Mouse (Mus musculus) adrenal gland, adult 8-10 months (tissue): Measurements from ENCODE around the gene Pdcd4. TPM values are rescaled to one million over a fixed set of nuclear protein-coding genes. Genes with fewer than 3 reads are reported as not detected.
"Not testable (repeated sequence)": the region's sequence is repeated elsewhere in the genome, so short reads cannot be mapped to it uniquely, and the experiment has no call there.

ENCODE experiments used
- DNase-seq: peaks from one replicate; pipeline ENCODE4 v3.0.0; 2022
- total RNA-seq, 4 experiments: library from RNA; stranded (reverse); gene quantifications; 2 replicates each; pipeline ENCODE4 v1.2.4; 2022

The Pdcd4 gene
- total RNA-seq, 4 experiments from 2014 or later: 97.1 to 122 (median 103) TPM

DNA sequence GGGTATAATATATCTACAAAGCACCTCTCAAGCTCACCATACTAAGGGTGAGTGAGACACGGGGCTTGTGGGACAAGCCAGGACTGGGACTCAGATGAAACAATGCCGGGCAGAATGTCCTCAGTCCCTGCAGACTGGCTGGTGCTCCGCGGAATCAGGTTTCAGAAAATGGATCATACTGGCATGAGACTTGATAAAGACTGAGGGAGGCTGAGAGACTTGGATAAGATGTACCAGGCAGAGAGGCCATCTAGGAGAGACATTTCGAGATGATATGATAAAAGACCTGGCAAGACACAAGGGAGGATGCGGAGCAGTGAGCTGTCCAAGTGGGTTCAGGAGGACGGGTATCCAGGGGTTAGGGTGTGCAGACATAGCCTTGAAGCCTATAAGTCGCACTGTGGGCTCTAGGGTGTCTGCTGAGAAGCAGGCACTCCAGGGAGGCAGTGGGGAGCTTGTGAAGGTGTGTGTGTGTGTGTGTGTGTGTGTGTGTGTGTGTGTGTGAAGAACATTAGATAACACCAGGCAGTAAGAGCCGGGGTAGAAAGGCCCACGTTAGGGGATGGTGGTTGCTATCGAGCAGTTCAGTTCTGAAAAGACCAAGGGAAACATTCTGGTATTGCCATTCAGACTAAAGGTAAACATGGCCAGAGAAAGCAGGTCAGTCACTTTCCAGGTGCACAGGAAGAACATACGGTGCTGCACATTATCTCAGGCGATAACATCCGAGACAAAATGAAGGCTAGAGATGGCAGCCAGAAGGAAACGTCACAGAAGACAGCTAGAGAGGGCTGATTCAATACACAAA, 10.1 kb downstream of the Pdcd4 start:
- no peak for DNase-seq

DNA sequence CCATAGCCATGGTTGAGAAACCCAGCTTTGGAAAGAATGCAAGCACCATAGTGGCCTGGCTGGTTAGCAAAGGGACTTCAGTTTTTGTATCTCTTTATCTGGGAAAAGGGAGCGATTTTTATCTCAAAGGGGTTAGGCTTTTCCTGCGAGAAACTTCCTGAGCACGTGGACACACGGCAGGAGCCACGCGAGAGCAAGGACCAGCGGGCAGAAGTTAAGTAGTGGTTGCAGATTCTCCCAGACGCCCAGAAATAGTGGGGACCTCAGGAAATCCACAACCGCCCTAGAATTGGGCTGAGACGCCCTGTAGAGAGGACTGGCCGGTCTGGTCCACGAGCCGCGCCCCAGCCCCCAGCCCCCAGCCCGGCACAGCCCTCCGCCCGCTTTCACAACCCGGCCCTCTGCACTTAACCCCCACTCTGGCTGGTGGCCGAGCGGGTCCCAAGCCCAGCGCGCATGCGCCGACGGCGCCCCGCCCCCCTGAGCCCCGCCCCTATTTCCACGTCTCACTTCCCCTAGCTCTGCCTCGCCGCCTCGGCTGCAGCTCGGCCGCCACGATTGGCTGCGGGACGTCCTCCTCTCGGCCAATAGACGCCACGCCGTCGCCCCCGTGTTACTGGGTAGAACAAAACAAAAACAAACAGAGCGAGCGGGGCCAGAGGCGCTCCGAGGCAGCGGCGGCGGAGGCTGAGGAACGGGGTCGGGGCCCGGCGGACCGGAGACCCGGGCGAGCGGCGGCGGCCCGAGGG, 10.9 kb downstream of the Pdcd4 start:
- peak; percentile 95 for DNase-seq

DNA sequence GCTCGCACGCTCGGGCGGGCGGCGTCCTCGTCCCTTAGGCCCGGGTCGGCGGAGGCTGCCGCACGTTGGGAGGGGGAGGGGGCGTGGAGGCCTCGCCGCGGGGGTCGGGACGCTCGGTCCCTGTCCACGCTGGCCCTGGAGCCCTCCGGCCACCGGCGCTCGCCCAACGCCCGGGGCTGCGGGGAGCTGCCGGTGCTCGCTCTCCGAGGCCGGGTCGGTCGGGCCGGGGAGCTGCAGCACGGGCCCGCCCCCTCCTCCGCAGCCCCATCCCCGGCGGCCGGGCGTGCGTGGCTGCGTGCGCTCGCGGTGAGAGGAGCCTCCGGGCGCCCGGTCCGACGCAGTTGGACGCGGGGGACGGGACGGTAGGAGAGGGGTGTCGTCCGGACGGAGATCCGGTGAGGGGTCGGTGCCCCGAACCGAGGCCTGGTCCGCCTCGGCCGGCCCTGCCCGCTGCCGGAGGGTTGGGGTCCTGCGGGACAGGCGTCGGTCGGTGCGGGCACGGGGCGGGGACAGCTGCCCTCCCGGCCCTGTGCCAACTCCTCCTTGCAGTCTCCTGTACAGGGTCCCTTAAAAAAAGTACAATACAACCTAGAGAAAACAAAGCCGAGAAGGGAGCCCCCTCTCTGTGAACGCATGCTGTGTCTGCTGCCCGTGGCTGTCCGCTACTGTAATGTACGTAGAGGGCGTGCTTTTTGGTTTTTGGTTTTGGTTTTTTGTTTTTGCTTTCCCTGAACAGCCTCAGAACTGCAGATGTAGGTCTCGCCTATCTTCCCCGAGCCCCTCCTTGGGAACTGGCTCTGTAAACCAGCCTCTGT, 11.7 kb downstream of the Pdcd4 start:
- DNase-seq: peak; percentile 36

DNA sequence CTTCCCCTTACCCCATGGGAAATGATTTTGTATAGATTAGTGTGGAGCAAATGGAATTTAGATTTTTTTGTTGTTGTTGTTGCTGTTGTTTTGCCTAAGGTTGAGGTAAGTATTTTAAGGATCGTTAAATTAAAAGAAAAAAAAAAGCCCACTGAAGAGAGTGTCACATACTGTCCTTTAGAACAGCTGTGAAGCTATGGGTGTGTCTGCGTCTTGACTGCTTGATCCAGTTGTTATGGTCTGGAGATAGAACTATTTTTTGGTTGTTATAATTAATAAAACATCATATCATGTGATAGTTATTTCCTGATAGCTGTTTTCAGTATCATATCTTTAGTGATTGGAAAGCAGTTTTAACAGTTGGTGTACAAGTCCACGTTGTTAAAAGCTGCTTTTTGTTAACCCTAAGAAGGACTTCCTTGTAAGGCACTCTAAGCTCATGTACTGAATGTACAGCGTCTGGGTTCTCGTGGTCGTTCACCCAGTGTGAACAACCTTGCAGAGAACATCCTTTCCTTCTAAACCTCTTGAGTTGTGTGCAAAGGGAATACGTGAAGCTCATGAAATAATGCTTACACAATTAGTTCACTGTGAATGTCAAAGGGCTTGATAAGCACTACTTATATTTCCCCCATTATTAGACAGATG, 12.9 kb downstream of the Pdcd4 start:
- no peak for DNase-seq

DNA sequence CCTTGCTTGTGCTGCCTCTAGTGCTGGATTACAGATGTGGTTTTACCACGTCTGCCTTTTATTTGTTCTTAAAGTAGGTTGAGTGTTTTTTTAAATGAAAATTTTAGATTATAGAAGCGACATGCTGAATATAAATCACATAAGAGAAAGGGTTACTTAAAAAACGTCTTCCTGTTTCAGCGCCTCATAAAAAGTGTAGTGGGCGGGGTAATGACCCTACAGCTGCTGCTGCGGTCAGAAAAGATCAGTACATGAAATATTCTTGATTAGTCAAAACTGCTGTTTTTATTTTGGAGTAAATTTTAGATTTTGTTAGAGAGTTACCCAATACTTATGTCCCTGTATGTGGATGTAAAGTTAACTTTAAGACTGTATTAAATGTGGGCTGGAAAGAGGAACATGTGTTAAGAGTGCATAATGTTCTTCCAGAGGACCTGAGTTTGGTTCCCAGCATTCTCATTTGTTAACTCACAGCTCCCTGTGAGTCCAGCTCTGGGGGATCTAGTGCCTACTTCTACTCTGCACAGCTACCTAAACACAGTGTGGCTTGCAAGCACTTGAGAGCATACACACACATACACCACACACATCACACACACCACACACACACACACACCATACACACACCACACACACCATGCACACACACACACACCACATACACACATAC, 14.1 kb downstream of the Pdcd4 start:
- no peak for DNase-seq

DNA sequence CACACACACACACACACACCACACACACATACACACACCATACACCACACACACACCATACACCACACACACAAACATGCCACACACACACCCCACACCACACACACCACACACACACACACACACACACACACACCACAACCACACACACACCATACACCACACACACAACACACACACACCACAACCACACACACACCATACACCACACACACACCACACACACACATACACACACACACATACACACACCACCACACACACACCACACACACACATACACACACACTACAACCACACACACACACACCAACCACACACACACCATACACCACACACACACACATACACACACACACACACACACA, 14.7 kb downstream of the Pdcd4 start:
- not testable (repeated sequence) for DNase-seq

DNA sequence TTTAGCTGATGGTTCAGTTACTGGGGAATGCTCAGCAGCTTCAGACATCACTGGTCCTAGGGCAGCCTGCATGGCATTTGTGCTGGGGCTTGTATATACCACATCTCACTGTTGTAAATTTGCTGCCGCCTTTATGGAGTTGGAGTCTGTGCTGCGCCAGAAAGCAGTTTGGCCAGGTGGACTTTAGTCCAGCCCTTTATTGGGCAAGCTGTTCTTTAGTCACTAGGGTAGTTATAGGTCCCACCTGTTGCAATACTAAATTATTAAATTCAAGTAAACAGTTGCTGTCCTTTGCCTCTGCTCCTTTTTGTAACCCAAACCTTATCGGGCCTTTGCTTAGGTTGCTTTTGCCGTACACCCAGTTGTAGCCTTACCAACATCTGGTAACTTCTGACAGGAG, 22.9 kb downstream of the Pdcd4 start:
- DNase-seq: no peak

DNA sequence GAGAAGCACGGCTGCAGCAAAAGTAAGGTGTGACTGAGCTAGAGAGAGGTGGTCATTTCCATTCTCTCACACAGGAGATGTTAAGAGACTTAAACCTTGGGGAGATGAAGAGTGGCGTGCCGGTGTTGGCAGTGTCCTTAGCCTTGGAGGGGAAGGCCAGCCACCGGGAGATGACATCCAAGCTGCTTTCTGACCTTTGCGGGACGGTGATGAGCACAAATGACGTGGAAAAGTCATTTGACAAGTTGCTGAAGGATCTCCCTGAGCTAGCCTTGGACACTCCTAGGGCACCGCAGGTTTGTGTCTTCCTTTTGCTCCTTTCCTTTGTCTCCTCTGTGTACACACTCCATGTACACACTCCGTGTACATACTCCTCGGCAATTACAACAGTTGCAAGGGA, 27.5 kb downstream of the Pdcd4 start:
- DNase-seq: peak; percentile 29

DNA sequence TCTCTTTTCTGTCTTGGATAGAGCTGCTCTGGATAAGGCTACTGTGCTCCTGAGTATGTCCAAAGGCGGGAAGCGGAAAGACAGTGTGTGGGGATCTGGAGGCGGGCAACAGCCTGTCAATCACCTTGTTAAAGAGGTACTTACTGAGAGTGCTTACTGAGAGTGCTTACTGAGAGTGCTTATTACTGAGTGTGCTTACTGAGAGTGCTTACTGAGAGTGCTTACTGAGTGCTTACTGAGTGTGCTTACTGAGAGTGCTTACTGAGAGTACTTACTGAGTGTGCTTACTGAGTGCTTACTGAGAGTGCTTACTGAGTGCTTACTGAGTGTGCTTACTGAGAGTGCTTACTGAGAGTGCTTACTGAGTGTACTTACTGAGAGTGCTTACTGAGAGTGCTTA, 30.0 kb downstream of the Pdcd4 start:
- not testable (repeated sequence) for DNase-seq

DNA sequence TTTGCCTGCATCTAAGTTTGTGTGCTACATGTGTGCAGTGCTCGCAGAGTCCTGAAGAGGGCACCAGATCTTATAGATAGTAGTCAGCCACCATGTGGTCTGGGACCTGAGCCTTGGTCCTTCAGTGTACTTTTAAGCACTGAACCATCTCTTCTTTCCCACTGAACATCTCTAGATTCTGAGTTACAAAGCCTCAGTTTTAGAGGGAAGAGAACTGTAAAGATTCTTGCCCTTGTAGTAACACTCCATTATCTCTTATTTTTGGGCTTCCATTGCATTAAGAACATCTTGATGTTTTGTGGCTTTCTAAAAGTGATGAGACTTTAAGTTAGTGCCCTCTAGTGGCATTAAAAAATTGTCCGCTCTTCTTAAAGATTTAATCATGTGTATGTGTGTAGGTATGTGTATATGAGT, 33.3 kb downstream of the Pdcd4 start:
- no peak for DNase-seq

DNA sequence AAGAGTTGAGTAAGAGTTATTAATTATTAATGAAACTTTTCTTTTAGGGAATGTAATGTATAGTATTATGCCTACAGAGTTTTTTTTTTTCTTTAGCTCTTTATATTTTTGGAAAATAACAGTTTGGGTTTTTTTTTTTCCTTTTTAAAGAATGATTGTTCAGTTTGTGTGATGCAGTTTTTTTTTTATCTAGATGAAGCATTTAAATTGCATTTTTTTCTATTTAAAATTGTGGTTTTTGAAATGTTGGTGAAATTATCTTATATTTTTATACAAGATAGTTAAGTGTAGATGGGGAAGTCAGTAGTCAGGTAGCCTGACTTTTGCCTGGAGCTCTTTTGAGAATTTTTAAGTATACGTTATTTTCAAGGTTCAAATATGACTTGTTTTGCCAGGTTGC, 34.7 kb downstream of the Pdcd4 start:
- DNase-seq: no peak

DNA sequence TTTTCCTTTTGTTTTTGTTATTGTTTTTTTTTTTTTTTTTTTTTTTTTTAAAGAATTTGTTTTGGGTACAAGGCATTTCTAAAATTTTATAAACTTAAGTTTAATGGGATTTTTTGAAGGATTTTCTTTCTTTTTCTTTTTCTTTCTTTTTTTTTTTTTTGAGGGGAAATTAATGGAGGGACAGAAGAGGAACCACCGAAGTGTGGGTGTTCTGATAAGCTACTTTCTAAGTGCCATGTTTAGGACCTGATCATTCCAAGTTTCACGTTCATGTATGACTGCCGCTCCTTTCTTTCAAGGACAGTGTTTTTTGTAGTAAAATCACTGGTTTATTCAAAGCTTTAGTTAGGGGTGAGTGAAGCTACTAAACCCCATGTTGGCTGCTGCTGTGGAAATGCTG, 37.2 kb downstream of the Pdcd4 start:
- no peak for DNase-seq

DNA sequence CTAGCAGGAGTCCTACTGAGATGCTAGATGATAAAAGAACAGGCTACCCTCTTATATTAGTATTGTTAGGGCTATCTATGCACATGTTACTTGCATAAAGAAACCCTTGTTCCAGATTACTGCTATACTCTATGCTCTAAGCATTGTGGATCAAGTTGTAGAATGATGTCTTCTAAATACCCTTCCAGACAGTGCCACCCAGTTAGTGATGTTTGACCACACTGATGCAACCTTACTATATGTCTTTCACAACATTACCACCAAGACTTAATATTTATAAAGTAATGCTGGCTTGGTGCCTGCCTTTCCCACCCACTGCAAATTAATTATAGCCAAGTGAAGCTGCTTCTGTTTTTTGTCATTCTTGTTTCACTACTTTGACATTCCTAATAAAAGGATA, 41.0 kb downstream of the Pdcd4 start:
- DNase-seq: no peak

DNA sequence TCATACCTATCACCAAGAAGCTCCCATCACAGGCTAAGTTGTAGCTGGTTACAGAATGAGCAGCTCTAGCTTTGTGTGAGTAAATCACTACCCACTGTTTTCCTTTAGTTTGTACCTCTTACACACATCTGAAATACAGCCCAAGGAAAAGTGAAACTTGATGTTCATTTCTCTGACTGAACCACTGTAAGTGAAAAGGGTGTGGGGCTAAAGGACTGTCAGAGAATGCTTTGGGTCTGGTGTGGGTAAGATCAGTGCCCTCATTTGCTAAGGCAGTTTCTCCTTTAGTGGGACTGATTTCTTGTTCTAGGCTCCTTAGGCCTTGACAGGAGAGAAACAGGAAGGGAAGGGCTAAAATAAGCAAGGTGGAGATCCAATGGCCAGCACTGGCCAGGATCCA, 42.0 kb downstream of the Pdcd4 start:
- DNase-seq: no peak

DNA sequence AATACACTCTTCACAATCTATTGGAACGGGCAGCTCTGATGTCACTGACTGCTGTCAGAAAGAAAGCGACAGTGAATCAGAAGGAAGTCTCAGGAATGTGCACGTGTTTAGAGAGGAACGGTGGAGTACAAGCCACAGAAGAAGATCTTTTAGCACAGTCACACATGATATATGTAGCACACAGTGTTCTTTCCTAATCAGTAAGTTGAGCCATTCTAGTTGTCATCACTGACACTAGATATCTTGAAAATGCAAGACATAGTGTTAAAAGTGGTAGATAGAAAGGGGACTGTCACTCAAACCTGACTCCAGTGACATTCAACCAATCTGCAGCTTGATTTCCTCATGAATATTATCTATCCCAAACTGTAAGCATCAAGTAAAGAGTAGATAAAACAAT, 47.4 kb downstream of the Pdcd4 start:
- DNase-seq: no peak

DNA sequence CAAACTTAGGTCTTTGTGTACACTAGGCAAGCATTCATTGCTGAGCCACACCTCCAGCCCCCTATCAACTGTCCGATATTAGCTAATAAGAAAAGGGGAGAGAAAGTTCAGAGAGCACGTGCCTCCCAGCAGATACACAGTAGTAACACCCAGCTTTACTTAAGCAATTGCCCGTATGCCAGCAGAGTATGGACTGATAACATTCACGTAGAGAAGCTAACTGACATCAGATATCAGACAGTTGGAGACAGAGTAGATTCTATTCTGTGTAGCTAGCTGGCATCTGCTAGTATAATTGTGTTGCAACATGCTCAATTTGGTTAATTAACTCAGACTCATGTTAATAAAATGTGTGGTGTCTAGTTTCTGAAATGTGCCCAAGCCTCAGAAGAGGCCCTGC, 49.1 kb downstream of the Pdcd4 start:
- no peak for DNase-seq

DNA sequence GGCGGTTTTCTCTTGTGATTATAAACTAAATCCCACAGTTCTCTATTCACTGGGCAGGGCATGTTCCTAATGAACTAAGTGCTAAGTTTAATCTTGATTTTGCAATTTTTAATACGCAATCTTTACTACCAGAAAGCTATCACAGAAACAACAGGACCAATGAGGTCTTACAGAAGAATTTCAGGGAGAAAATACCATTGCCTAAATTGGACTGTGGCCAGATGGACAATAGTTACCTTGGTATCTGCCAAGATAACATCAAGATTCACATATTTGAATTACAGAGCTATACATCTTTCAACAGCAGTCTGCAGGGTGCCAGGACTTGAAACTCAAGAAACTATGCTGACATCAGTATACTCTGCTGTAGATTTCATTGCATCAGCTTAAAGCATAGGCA, 50.3 kb downstream of the Pdcd4 start:
- DNase-seq: no peak

DNA sequence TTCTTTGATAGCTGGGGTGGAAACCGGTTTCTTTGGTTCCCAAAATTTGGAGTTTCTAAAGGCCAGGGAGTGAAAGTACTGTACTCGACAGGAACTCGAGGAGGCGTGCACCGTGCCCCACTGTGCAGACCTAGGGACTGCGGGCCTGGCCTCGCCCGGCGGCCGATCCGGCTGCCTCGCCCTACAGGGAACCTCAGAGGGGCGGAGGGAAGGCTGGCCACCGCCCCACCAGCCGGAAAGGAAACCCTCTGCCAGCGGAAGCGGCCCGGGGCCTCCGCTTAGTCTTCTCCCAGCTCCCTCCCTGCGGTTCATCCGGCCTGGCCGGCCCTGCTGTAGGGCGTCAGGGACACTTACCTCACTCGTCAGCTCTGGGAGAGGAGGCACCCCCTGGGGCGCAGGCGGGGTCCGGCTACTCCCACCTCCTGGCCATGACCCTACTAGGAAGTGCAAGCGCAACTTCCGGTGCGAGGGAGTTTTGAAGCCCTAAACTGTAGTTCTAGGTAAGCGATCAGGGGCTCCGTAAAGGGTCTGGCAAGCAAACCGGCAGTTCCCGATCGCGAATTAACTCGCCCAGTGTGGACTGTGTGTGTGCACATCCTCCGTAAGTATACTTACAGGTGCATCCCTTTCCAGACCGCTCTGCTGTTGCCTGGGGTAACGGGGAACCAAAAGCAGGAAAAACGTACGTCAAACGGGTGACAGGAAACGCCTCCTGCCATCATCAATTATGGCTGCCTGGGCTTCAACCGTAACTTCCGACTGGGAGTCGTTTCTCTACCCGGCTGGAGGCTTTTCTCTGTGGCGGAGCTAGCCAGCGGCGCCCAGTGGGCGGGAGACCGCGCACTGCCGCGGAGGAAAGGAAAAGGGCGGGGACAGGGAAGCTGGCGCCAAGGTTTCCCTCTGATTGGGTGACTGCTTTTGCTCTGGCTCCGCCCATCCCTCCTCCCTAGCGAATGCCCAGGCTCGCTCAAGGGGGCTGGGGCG, 52.1 kb downstream of the Pdcd4 start, which contains the start of the genes Shoc2 and Bbip1:
Gene Shoc2 (plus strand): TSS at position 505 of the 984 bp plus-strand sequence.
Gene Bbip1 (minus strand): TSS at position 826 of the 984 bp plus-strand sequence.
- DNase-seq: peak; percentile 99

DNA sequence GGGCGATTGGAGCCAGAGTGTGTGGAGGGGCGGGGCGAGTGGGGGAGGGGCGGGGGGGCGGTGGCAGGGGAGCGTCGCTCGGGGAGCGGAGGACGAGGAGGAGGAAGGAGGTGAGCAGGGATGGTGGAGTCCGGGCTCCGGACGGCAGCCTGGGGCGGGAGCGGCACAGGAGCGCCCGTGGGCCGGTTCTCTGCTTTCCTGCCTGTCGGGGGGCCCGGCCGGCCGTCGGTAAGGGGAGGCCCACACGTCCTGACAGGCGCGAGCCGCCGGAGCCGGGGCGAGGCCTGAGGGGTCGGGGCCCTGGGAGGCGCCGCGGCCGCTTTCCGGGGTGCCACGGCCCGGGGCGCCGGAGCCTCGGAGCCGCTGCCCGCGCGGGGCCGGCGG, 52.7 kb downstream of the Pdcd4 start:
- DNase-seq: no peak

DNA sequence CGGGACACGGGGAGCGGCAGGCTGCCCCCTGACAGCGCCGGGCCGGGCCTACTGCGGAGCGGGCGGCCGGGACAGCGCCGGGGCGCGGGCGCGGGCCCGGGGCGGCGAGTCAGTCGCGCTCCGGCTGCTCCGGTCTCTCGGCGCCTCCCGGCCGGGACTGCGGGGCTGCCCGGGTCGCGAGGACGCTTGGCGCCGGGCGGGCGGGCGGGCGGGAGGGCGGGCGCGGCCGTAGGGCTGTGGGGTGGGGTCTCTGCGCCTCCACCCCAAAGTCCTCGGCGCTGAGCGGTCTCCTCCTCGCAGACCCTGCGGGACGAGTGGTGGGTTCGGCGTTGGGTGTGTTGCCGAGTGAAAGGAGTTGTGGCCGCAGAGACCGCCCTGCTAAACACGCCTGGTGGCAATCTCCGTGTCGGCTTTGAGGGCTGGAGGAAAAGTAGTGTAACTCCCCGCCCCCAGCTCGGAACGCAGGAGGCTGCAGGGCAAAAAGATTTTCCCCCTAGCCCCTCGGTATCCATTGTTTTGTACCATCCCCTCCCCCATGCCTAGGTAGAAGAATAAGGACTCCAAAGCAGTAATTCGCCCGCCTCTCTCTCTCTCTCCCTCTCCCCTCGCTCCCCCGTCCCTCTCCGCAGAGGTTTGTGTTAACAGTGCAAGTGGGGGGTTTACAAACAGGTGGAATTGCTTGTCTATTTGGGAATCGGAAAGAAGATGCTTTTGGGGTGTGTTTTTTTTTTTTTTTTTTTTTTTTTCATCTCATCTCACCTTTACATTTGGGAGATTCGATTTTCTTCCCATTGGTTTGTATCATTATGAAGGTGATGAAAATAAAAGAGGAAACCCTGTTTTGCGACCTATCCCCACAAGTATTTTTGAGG, 53.4 kb downstream of the Pdcd4 start:
- DNase-seq: peak; percentile 50
